Mouse (Mus musculus): Measurements from ENCODE around the gene Sult2b1. TPM values are rescaled to one million over a fixed set of nuclear protein-coding genes. Genes with fewer than 3 reads are reported as not detected.

Sult2b1 gene
- polyA plus RNA-seq, 1 experiment from 2014 or later = 1.5 TPM

GRCm38 (mm10) chr7:45702809-45703520, 81.5 kb downstream of the Sult2b1 start:
- WGBS = 90% methylated on average over 17 of the region's 17 CpGs
- Histone ChIP-seq H3K4me1 (peaks cover 75% of the 10 kb centered on the region), H3K4me3 (peak overlapping the region; percentile 73)

DNA sequence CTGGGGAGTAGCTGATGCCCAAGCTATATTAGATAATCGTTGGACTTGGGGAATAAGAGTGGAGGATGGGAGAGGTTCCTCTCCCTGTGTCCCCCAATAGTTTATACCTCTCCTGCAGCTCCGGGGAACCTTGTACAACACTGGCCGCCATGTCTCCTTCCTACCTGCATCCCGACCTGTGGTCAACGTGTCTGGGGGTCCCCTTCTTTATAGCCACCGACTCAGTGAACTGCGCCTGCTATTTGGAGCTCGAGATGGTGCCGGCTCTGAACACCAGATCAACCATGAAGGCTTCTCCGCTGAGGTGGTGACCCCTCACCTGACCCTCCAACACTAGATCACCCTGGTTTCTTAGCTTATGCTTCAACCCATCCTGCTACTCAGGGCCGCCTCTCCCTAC, 82.2 kb downstream of the Sult2b1 start:
- Histone ChIP-seq H3K4me3 (no peak overlapping the region), H3K27ac (replicated peaks) (no peak overlapping the region), H3K4me1 (peaks cover 68% of the 10 kb centered on the region), H3K36me3 (no peaks in the 10 kb centered on the region), H3K27me3 (ENCODE audit: low read depth, poor library complexity, severe bottlenecking) (peaks cover 34% of the 10 kb centered on the region), H3K9me3 (replicated peaks) (no peaks in the 10 kb centered on the region)
- DNase-seq (ENCODE audit: low spot score) = no peak
- WGBS = 91% methylated on average over 11 of the region's 11 CpGs

More at GRCm38 (mm10) chr7:45702809-45703520, 81.5 kb downstream of the Sult2b1 start:
- Histone ChIP-seq H3K36me3 (no peaks in the 10 kb centered on the region), H3K9me3 (replicated peaks) (no peaks in the 10 kb centered on the region), H3K27ac (replicated peaks) (peak overlapping the region; percentile 87; the same call in 1 of the 2 replicates), H3K27me3 (ENCODE audit: low read depth, poor library complexity, severe bottlenecking) (peaks cover 31% of the 10 kb centered on the region)
- no peak for DNase-seq (ENCODE audit: low spot score)

GRCm38 (mm10) chr7:45701607-45702006, 82.9 kb downstream of the Sult2b1 start:
- WGBS = 91% methylated on average over 11 of the region's 11 CpGs

DNA sequence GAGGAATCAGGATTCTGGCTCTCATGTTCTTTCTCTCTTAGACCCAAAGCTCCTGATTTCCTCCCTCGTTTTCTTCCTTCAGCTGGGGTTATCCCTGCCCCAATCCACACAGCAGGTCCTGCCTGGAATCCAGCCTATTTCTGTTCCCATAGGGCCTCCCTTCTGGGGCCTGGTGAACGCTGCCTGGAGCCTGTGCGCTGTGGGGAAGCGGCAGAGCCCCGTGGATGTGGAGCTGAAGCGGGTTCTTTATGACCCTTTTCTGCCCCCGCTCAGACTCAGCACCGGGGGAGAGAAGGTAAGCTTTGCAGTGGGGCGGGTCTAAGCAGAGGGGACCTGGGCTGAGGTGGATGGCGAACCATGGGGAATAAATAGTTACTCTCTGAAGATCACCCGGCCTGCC, 83.4 kb downstream of the Sult2b1 start:
- Histone ChIP-seq H3K36me3 (no peaks in the 10 kb centered on the region), H3K9me3 (replicated peaks) (no peaks in the 10 kb centered on the region), H3K27me3 (ENCODE audit: low read depth, poor library complexity, severe bottlenecking) (peaks cover 34% of the 10 kb centered on the region), H3K4me1 (peaks cover 56% of the 10 kb centered on the region), H3K27ac (replicated peaks) (peak overlapping the region; percentile 77), H3K4me3 (peak overlapping the region; percentile 57)
- WGBS = 32% methylated on average over 11 of the region's 11 CpGs
- DNase-seq (ENCODE audit: low spot score) = no peak

More at GRCm38 (mm10) chr7:45701607-45702006, 82.9 kb downstream of the Sult2b1 start:
- Histone ChIP-seq H3K36me3 (no peaks in the 10 kb centered on the region), H3K9me3 (replicated peaks) (no peaks in the 10 kb centered on the region), H3K27ac (replicated peaks) (no peak overlapping the region), H3K27me3 (ENCODE audit: low read depth, poor library complexity, severe bottlenecking) (peaks cover 34% of the 10 kb centered on the region), H3K4me3 (peak overlapping the region; percentile 57; the same call in 1 of the 2 replicates), H3K4me1 (peaks cover 61% of the 10 kb centered on the region)
- DNase-seq (ENCODE audit: low spot score) = no peak

GRCm38 (mm10) chr7:45700301-45701015, 84.0 kb downstream of the Sult2b1 start:
- peaks cover 34% of the 10 kb centered on the region for H3K27me3 ChIP-seq (ENCODE audit: low read depth, poor library complexity, severe bottlenecking)
- H3K4me3 ChIP-seq = peak overlapping the region; percentile 57
- peak overlapping the region; percentile 77 for H3K27ac ChIP-seq (replicated peaks)
- H3K9me3 ChIP-seq (replicated peaks) = no peaks in the 10 kb centered on the region
- no peaks in the 10 kb centered on the region for H3K36me3 ChIP-seq
- H3K4me1 ChIP-seq = peaks cover 51% of the 10 kb centered on the region
- 1% methylated on average over 20 of the region's 20 CpGs for WGBS
- peak; percentile 69 for DNase-seq (ENCODE audit: low spot score)

- 2% methylated on average over 36 of the region's 36 CpGs for WGBS
- peak within 1 kb of the TSS; percentile 57 for H3K4me3 ChIP-seq
- DNase-seq (ENCODE audit: low spot score) = peak; percentile 41
- H3K4me1 ChIP-seq = peaks cover 55% of the 10 kb centered on the region
- H3K9me3 ChIP-seq (replicated peaks) = no peaks in the 10 kb centered on the region
- H3K36me3 ChIP-seq = no peaks in the 10 kb centered on the region
- H3K27ac ChIP-seq (replicated peaks) = peak within 1 kb of the TSS; percentile 77
- H3K27me3 ChIP-seq (ENCODE audit: low read depth, poor library complexity, severe bottlenecking) = peaks cover 34% of the 10 kb centered on the region
Measured at GRCm38 (mm10) chr7:45699523-45700141, 84.8 kb downstream of the Sult2b1 start, which contains the start of gene Car11. Gene Car11 (plus strand): TSS chr7:45699843.

DNA sequence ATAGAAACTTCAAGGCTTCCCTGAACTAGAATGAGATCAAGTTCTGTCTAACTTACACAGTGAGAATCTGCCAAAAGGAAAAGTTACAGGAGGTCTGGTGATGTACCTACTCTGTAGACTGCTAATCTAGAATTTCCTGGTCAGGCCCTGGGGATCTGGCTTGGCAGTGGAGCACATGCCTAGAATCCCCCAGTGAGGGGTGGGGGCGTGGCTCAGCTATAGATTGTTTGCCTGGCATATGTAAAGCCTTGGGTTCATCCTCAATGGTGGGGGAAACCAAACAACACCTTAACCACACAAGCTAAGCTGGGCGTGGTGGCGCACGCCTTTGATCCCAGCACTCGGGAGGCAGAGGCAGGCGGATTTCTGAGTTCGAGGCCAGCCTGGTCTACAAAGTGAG, 86.6 kb downstream of the Sult2b1 start:
- Histone ChIP-seq H3K36me3 (no peaks in the 10 kb centered on the region), H3K27ac (replicated peaks) (no peak overlapping the region), H3K4me3 (no peak overlapping the region), H3K9me3 (replicated peaks) (no peaks in the 10 kb centered on the region), H3K4me1 (peaks cover 47% of the 10 kb centered on the region), H3K27me3 (ENCODE audit: low read depth, poor library complexity, severe bottlenecking) (peaks cover 34% of the 10 kb centered on the region)
- WGBS = 84% methylated on average over 6 of the region's 7 CpGs
- no peak for DNase-seq (ENCODE audit: low spot score)

DNA sequence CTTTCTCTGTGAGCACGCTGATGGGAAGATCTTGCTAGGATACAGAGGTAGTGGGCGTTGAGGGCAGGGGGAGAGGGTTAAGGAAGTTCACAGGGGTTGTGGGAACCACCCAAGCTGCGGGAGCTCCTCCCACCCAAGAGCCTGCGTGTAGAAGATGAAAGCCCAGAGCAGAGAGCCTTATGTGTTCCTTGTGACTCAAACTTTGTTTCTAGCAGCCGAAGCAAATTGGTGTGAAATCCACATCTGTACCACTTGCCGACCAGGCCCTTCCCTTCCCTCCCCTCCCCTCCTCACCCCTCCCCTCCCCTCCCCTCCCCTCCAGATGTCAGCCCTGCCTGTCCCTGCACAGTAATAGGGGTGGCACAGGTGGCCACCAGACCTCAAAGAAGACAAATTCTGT, 89.4 kb downstream of the Sult2b1 start:
- Histone ChIP-seq H3K9me3 (replicated peaks) (no peaks in the 10 kb centered on the region), H3K27ac (replicated peaks) (no peak overlapping the region; the same call in 1 of the 2 replicates), H3K4me3 (no peak overlapping the region), H3K27me3 (ENCODE audit: low read depth, poor library complexity, severe bottlenecking) (peaks cover 38% of the 10 kb centered on the region), H3K36me3 (no peaks in the 10 kb centered on the region), H3K4me1 (peaks cover 33% of the 10 kb centered on the region)
- WGBS = 29% methylated on average over 6 of the region's 6 CpGs
- peak; percentile 39 for DNase-seq (ENCODE audit: low spot score)

DNA sequence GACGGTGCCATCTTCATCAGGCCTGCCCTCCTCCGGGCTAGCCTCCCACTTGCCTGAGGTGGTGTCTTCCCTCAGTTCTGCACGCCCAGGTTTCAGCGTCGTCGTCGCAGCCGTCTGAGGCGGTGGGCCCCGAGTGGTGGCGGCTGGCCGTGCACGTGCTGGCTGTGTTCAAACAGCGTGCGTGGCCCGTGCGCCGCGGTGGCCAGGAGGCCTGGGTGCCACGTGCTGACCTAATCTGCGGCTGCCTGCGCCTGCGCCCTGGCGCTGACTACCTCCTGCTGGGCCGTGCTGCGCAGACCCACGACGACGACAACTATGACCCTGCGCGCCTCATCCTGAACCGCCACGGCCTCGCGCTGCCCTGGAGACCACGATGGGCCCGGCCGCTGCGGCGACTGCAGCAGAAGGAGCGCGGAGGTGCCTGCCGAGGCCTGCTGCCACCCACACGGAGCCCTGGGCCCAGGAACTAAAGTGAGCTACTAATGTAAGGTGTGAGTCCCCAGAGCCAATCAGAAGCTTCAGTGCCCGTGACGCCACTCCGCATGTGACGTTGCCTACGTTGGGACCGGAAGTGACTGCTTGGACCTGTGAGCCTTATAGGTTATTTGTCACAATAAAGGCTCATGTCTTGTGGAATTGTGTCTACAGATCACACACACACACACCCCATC, 90.4 kb downstream of the Sult2b1 start, which contains the start of gene Sec1:
Gene Sec1, minus strand, starts transcription at position 482 of the 671 bp plus-strand sequence.
- Histone ChIP-seq H3K27ac (replicated peaks) (peak within 1 kb of the TSS; percentile 33; the same call in 1 of the 2 replicates), H3K4me3 (no peak within 1 kb of the TSS), H3K4me1 (peaks cover 29% of the 10 kb centered on the region), H3K36me3 (no peaks in the 10 kb centered on the region), H3K27me3 (ENCODE audit: low read depth, poor library complexity, severe bottlenecking) (peaks cover 28% of the 10 kb centered on the region), H3K9me3 (replicated peaks) (no peaks in the 10 kb centered on the region)
- no peak for DNase-seq (ENCODE audit: low spot score)
- WGBS = 91% methylated on average over 50 of the region's 50 CpGs

DNA sequence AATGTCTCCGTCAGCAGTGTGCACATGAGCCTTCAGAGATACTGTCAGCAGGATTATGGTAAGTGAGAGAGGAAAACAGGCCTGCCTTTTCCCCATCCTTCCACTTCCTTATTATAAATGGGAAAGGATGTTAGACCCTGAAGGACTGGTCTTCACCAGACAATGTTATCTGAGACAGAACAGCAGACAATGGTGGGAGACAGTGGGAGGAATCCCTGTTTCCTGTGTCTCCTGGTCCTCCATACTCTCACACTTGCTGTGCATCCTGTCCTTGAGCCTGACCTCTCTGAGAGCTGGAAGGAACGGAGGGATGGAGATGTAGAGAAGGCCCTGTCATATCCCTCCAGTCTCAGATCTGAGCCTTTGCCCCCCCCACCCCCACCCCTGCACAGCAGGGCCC, 92.1 kb downstream of the Sult2b1 start:
- Histone ChIP-seq H3K36me3 (no peaks in the 10 kb centered on the region), H3K27me3 (ENCODE audit: low read depth, poor library complexity, severe bottlenecking) (peaks cover 19% of the 10 kb centered on the region; the same call in 1 of the 2 replicates), H3K27ac (replicated peaks) (no peak overlapping the region), H3K9me3 (replicated peaks) (no peaks in the 10 kb centered on the region), H3K4me3 (no peak overlapping the region), H3K4me1 (peaks cover 32% of the 10 kb centered on the region)
- WGBS = 85% methylated on average over 2 of the region's 2 CpGs
- no peak for DNase-seq (ENCODE audit: low spot score)

- H3K27ac ChIP-seq (replicated peaks) = no peak overlapping the region
- 79% methylated on average over 11 of the region's 11 CpGs for WGBS
- no peaks in the 10 kb centered on the region for H3K36me3 ChIP-seq
- peaks cover 23% of the 10 kb centered on the region; the same call in 1 of the 2 replicates for H3K27me3 ChIP-seq (ENCODE audit: low read depth, poor library complexity, severe bottlenecking)
- H3K4me3 ChIP-seq = no peak overlapping the region
- DNase-seq (ENCODE audit: low spot score) = no peak
- H3K9me3 ChIP-seq (replicated peaks) = no peaks in the 10 kb centered on the region
- H3K4me1 ChIP-seq = peaks cover 35% of the 10 kb centered on the region
Measured at GRCm38 (mm10) chr7:45689800-45690199, 94.7 kb downstream of the Sult2b1 start.

GRCm38 (mm10) chr7:45689099-45689498, 95.4 kb downstream of the Sult2b1 start:
- H3K27me3 ChIP-seq (ENCODE audit: low read depth, poor library complexity, severe bottlenecking) = peaks cover 23% of the 10 kb centered on the region; the same call in 1 of the 2 replicates
- H3K9me3 ChIP-seq (replicated peaks) = no peaks in the 10 kb centered on the region
- WGBS = 65% methylated on average over 6 of the region's 6 CpGs
- DNase-seq (ENCODE audit: low spot score) = no peak
- peak overlapping the region; percentile 49; the same call in 1 of the 2 replicates for H3K27ac ChIP-seq (replicated peaks)
- H3K36me3 ChIP-seq = no peaks in the 10 kb centered on the region
- H3K4me1 ChIP-seq = peaks cover 29% of the 10 kb centered on the region
- 0 out of 2 replicates have a peak overlapping the region, but pooled peaks have one; percentile 4 for H3K4me3 ChIP-seq

All from midbrain, embryonic 10.5 days (tissue).